Mouse (Mus musculus) heart, embryonic 14.5 days (tissue): ENCODE measurements around the gene Nlgn3. TPM values are rescaled to one million over a fixed set of nuclear protein-coding genes. Genes with fewer than 3 reads are reported as not detected.
"Not testable (repeated sequence)": the region's sequence is repeated elsewhere in the genome, so short reads cannot be mapped to it uniquely, and the experiment has no call there.

Source experiments
- ATAC-seq: fragments of 200-750 bp; cut with Nextera tagmentation; 2 replicates; pipeline ENCODE4 v1.8.0; 2017; ENCODE audit warnings: low read depth, moderate TSS enrichment; ENCODE audit not compliant: insufficient number of reproducible peaks, insufficient read depth, low FRiP score
- H3K27ac ChIP-seq, 2 experiments: fragments of 200-500 bp in 1 of 2; fragments of 300-500 bp in 1 of 2; sonication (generic) in 1 of 2; replicated peaks in 1 of 2; 2 replicates each; pipeline ENCODE4 v1.5.1; 2012 to 2014; ENCODE audit warnings: low read depth in 2 of 2, low read length in 2 of 2, control low read depth in 1 of 2, mild to moderate bottlenecking in 1 of 2, mixed read lengths in 1 of 2; ENCODE audit not compliant: control insufficient read depth in 1 of 2, insufficient read depth in 1 of 2
- H3K27me3 ChIP-seq: fragments of 300-500 bp; sonication (generic); 2 replicates; pipeline ENCODE4 v1.6.1; 2014; ENCODE audit warnings: mild to moderate bottlenecking, low read length, control low read depth; ENCODE audit not compliant: control insufficient read depth, insufficient read depth
- H3K36me3 ChIP-seq: fragments of 300-500 bp; sonication (generic); 2 replicates; pipeline ENCODE4 v1.6.1; 2014; ENCODE audit warnings: mild to moderate bottlenecking, control low read depth, low read length, mixed read lengths; ENCODE audit not compliant: control insufficient read depth, insufficient read depth
- H3K4me1 ChIP-seq, 2 experiments: fragments of 200-500 bp in 1 of 2; fragments of 300-500 bp in 1 of 2; sonication (generic) in 1 of 2; 2 replicates each; pipeline ENCODE4 v1.6.1; 2012 to 2014; ENCODE audit warnings: low read length in 2 of 2, control low read depth in 1 of 2, mixed read lengths in 1 of 2; ENCODE audit not compliant: control insufficient read depth in 2 of 2, insufficient read depth in 2 of 2
- H3K4me2 ChIP-seq: fragments of 300-500 bp; sonication (generic); 2 replicates; pipeline ENCODE4 v1.6.1; 2014; ENCODE audit warnings: mild to moderate bottlenecking, low read length
- H3K4me3 ChIP-seq, 2 experiments: fragments of 200-500 bp in 1 of 2; fragments of 300-500 bp in 1 of 2; sonication (generic) in 1 of 2; 2 replicates each; pipeline ENCODE4 v1.5.1; 2012 to 2014; ENCODE audit warnings: low read length in 2 of 2, mild to moderate bottlenecking in 2 of 2, control low read depth in 1 of 2, low read depth in 1 of 2, moderate library complexity in 1 of 2; ENCODE audit not compliant: control insufficient read depth in 1 of 2, insufficient read depth in 1 of 2
- H3K9ac ChIP-seq: fragments of 300-500 bp; sonication (generic); 2 replicates; pipeline ENCODE4 v1.6.1; 2014; ENCODE audit warnings: mild to moderate bottlenecking, low read length
- H3K9me3 ChIP-seq: fragments of 300-500 bp; sonication (generic); 2 replicates; pipeline ENCODE4 v1.6.1; 2016; ENCODE audit warnings: low read length, control low read depth; ENCODE audit not compliant: control insufficient read depth
- WGBS: fragments of 180-500 bp; shearing (Covaris S2); extraction: QIAGEN DNeasy Blood & Tissue Kit; methylation state at CpG from one replicate; pipeline ENCODE4 v1.1.7; 2014; 5-methylcytosine and 5-hydroxymethylcytosine counted together
- polyA plus RNA-seq: library from polyadenylated mRNA; unstranded; fragments of >200 nt; fragmentation: Nextera tagmentation; extraction: Ambion mirVana; gene quantifications from 2 replicates; pipeline ENCODE4 v1.2.1, GENCODE M21; 2014

Gene Nlgn3
- polyA plus RNA-seq, 1 experiment from 2014 or later: 2.9 TPM

GRCm38 (mm10) chrX:101332375-101333211, 33.6 kb downstream of the Nlgn3 start:
- Histone ChIP-seq H3K36me3 (no peaks in the 10 kb centered on the region), H3K4me3 (peak overlapping the region; percentile 33 to 53), H3K4me2 (peak overlapping the region; percentile 63), H3K9me3 (no peaks in the 10 kb centered on the region), H3K9ac (peak overlapping the region; percentile 68), H3K27me3 (no peaks in the 10 kb centered on the region), H3K4me1 (peaks cover 0 to 5% of the 10 kb centered on the region in 2 experiments; a peak in 1 of 4 replicates), H3K27ac (peak overlapping the region; percentile 91 to 96)
- 14% methylated on average over 41 of the region's 49 CpGs for WGBS
- ATAC-seq: peak; percentile 97

GRCm38 (mm10) chrX:101334606-101335005, 35.6 kb downstream of the Nlgn3 start:
- whole genome bisulfite sequencing: 90% methylated on average over 5 of the region's 5 CpGs
- H3K9me3 ChIP-seq: no peaks in the 10 kb centered on the region
- no peaks in the 10 kb centered on the region for H3K36me3 ChIP-seq

GRCm38 (mm10) chrX:101338666-101339065, 39.7 kb downstream of the Nlgn3 start:
- no peaks in the 10 kb centered on the region for H3K27me3 ChIP-seq
- no peak overlapping the region for H3K9ac ChIP-seq
- H3K27ac ChIP-seq: no peak overlapping the region
- H3K4me1 ChIP-seq: no peaks in the 10 kb centered on the region
- no peaks in the 10 kb centered on the region for H3K36me3 ChIP-seq
- H3K9me3 ChIP-seq: no peaks in the 10 kb centered on the region
- no peak overlapping the region for H3K4me2 ChIP-seq
- 42% methylated on average over 4 of the region's 4 CpGs for WGBS
- ATAC-seq: no peak
- H3K4me3 ChIP-seq: no peak overlapping the region

More at GRCm38 (mm10) chrX:101334606-101335005, 35.6 kb downstream of the Nlgn3 start:
- ATAC-seq: no peak
- Histone ChIP-seq H3K4me2 (no peak overlapping the region), H3K27me3 (no peaks in the 10 kb centered on the region), H3K9ac (no peak overlapping the region), H3K4me3 (no peak overlapping the region), H3K27ac (no peak overlapping the region), H3K4me1 (0 out of 4 replicates have a peak, but pooled peaks cover 0 to 2% of the 10 kb centered on the region in 2 experiments)

- H3K9ac ChIP-seq, H3K27me3 ChIP-seq, H3K4me2 ChIP-seq, H3K9me3 ChIP-seq, H3K4me1 ChIP-seq, H3K36me3 ChIP-seq, H3K4me3 ChIP-seq, H3K27ac ChIP-seq, ATAC-seq: not testable (repeated sequence)
- WGBS: 57% methylated on average over 2 of the region's 2 CpGs
Measured at GRCm38 (mm10) chrX:101342837-101343236, 43.9 kb downstream of the Nlgn3 start.

- H3K4me2 ChIP-seq: no peak overlapping the region
- H3K9me3 ChIP-seq: no peaks in the 10 kb centered on the region
- no peaks in the 10 kb centered on the region for H3K4me1 ChIP-seq
- H3K27ac ChIP-seq: no peak overlapping the region
- WGBS: 76% methylated on average over 2 of the region's 2 CpGs
- no peaks in the 10 kb centered on the region for H3K27me3 ChIP-seq
- no peaks in the 10 kb centered on the region for H3K36me3 ChIP-seq
- no peak overlapping the region for H3K4me3 ChIP-seq
- no peak for ATAC-seq
- no peak overlapping the region for H3K9ac ChIP-seq
Measured at GRCm38 (mm10) chrX:101345456-101345855, 46.5 kb downstream of the Nlgn3 start.

- Histone ChIP-seq H3K27ac (no peak overlapping the region), H3K4me1 (no peaks in the 10 kb centered on the region), H3K27me3 (no peaks in the 10 kb centered on the region), H3K36me3 (no peaks in the 10 kb centered on the region), H3K9ac (no peak overlapping the region), H3K9me3 (no peaks in the 10 kb centered on the region), H3K4me3 (no peak overlapping the region), H3K4me2 (no peak overlapping the region)
- WGBS: 46% methylated on average over 4 of the region's 4 CpGs
- no peak for ATAC-seq
Measured at GRCm38 (mm10) chrX:101346475-101346874, 47.5 kb downstream of the Nlgn3 start.

GRCm38 (mm10) chrX:101351188-101351587, 52.2 kb downstream of the Nlgn3 start:
- Histone ChIP-seq H3K27ac (0 out of 4 replicates have a peak overlapping the region, but pooled peaks of 1 of the 2 experiments have one; percentile 22), H3K36me3 (no peaks in the 10 kb centered on the region), H3K9ac (no peak overlapping the region), H3K4me2 (no peak overlapping the region), H3K27me3 (no peaks in the 10 kb centered on the region), H3K4me1 (no peaks in the 10 kb centered on the region), H3K4me3 (no peak overlapping the region), H3K9me3 (no peaks in the 10 kb centered on the region)
- ATAC-seq: no peak
- 15% methylated on average over 4 of the region's 4 CpGs for WGBS
